Mouse (Mus musculus) testis, adult 2 months (tissue): Measurements from ENCODE around the gene Spsb4.

ENCODE experiments used
- CTCF ChIP-seq: fragments of 200-500 bp; IDR thresholded peaks from 2 replicates; pipeline ENCODE4 v1.5.1; 2012; ENCODE audit warnings: low read depth, mild to moderate bottlenecking, inconsistent platforms, low read length, moderate library complexity; ENCODE audit not compliant: control insufficient read depth, insufficient read depth, insufficient replicate concordance
- POLR2A ChIP-seq: fragments of 200-500 bp; IDR thresholded peaks from 2 replicates; pipeline ENCODE4 v1.6.1; 2012; ENCODE audit warnings: low read depth, mild to moderate bottlenecking, inconsistent platforms, low read length, moderate library complexity; ENCODE audit not compliant: control insufficient read depth

- TF ChIP-seq POLR2A (no peak), CTCF (no peak)
These were observed 55.0 kb downstream of the Spsb4 start for GRCm38 (mm10) chr9:96963443-96964215.
